Mouse (Mus musculus): ENCODE measurements around the gene Plxna4.

Gene Plxna4

GRCm38 (mm10) chr6:32105547-32106275 is 482.3 kb downstream of the Plxna4 start:
- no peak for TF ChIP-seq GATA4 (IDR thresholded peaks at IDR 0.05; ENCODE audit: insufficient replicate concordance, low read length)
